Mouse (Mus musculus): ENCODE data around the gene Rgs7.

Rgs7 gene

GRCm38 (mm10) chr1:175491861-175492682 lies at the start of gene Rgs7:
Rgs7 (minus strand) TSS chr1:175492500.
- DNase-seq (ENCODE audit: low spot score in 2 of 2): peak; percentile 28 to 60

DNA sequence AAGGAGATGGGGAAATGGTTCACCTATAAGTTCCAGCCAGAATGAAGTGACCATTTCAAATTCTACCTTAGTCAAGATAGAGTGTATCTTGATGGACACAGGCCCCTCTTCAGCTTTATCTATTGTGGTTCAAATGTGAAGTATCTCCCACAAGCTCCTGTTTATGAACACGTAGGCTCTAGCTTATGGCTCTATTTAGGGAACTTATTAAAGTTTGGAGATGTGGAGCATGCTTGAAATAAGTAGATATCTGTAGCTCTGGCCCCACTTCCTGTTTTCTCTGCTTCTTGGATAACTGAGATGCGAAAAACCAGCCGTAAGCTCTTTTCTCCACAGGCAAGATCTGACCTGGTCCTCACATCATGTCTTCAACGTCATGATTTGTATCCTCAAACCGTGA lies 48.4 kb upstream of the Rgs7 start:
- DNase-seq (ENCODE audit: low spot score in 2 of 2): no peak

DNA sequence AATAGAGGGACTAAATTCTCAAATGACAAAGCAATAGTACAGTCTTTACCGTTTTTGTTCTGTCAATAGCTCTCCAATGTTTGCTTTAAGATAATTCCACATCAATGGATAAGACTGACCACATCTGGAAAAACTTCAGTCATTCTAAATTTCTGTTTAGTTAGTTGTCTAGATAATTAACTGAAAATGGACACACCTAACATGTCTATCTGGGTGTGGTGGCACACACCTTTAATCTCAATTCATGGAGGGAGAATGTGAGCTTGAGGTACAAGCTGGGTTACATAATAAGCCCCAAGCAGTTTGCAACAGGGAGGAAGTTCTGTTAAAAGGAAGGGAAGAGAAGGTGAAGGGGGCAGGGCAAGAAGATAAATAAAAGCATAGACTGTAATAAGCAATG lies 45.0 kb upstream of the Rgs7 start:
- DNase-seq (ENCODE audit: low spot score in 2 of 2): no peak

- no peak for DNase-seq (ENCODE audit: low spot score in 2 of 2)
These were observed 37.6 kb upstream of the Rgs7 start for GRCm38 (mm10) chr1:175529858-175530257.

DNA sequence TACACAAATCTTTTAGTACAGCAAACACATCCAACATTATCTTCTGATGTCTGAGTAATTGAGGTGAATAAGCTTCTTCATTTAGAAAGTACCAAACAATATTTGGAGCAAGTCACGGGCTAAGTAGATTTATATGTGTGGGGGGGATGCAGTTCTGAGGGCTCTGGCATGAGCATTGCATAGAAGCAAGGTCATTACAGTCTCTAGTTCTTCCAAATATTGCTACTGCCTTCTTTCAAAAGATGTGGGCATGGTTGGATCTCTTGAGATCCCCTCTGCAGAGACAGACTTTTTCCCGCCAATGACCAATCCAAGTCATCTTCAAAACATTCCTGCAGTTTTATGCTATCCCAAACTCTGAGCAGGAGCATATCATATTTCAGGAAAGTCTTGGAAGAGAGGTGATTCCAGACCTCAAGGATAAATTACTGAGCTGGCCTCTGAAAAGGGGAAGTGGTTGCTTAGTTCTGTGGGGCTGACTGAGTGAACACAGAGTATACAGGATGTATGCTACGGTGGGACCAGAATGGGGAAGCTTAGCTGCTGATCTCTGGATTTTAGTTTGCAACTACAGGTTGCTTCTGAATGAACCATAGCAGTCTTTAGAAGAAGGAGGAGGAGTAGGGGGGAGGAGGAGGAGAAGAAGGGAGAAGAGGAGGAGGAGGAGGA lies 32.5 kb upstream of the Rgs7 start:
- DNase-seq (ENCODE audit: low spot score in 2 of 2): no peak

DNA sequence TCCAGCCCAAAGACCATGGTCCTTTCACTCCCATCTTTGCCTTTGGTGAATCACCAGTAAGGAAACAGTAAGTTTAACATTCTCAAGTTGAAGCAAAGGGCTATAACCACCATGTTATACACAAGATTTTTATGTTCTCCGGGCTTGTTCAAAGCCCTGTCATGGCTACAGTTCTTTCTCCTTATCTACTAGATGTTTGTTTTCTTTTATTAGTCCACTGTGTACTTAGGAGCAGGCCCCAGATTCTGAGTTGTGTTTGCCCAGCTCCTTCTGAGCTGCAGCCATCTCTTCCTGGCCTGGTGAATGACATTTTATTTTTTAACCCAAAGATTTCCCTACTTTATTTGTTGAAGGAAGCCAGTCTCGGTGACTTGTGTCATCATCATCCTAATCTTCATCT lies 31.3 kb upstream of the Rgs7 start:
- no peak for DNase-seq (ENCODE audit: low spot score in 2 of 2)

GRCm38 (mm10) chr1:175514543-175514942 lies 22.2 kb upstream of the Rgs7 start:
- DNase-seq (ENCODE audit: low spot score in 2 of 2): no peak

GRCm38 (mm10) chr1:175512173-175512572 lies 19.9 kb upstream of the Rgs7 start:
- no peak for DNase-seq (ENCODE audit: low spot score in 2 of 2)

- DNase-seq (ENCODE audit: low spot score in 2 of 2): no peak
These were observed 17.7 kb upstream of the Rgs7 start for GRCm38 (mm10) chr1:175509989-175510388.

GRCm38 (mm10) chr1:175492683-175493043 lies 363 bp upstream of the Rgs7 start:
- no peak for DNase-seq (ENCODE audit: low spot score in 2 of 2)

- no peak for DNase-seq (ENCODE audit: low spot score in 2 of 2)
These were observed 814 bp downstream of the Rgs7 start for GRCm38 (mm10) chr1:175491511-175491860.

- no peak for DNase-seq (ENCODE audit: low spot score in 2 of 2)
These were observed 7.2 kb downstream of the Rgs7 start for GRCm38 (mm10) chr1:175485109-175485508.

DNA sequence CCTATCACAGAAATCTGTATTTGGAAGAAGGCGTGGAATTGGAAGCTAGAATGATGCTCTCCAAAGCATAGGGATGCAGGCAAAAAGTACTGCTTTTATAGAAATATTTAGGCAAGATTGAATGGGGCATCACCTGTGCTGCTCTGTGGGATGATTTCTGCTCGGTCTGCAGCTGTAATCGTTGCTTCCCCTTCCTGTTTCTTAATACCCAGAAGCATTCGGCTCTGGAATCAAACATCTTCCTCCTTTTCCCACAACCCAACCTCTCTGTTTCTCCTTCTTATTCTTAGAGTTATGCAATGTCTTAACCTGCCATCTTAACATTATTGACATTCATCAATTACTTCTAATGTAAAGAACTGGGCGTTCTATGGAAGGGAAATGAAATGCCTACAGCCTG lies 19.2 kb downstream of the Rgs7 start:
- no peak for DNase-seq (ENCODE audit: low spot score in 2 of 2)

DNA sequence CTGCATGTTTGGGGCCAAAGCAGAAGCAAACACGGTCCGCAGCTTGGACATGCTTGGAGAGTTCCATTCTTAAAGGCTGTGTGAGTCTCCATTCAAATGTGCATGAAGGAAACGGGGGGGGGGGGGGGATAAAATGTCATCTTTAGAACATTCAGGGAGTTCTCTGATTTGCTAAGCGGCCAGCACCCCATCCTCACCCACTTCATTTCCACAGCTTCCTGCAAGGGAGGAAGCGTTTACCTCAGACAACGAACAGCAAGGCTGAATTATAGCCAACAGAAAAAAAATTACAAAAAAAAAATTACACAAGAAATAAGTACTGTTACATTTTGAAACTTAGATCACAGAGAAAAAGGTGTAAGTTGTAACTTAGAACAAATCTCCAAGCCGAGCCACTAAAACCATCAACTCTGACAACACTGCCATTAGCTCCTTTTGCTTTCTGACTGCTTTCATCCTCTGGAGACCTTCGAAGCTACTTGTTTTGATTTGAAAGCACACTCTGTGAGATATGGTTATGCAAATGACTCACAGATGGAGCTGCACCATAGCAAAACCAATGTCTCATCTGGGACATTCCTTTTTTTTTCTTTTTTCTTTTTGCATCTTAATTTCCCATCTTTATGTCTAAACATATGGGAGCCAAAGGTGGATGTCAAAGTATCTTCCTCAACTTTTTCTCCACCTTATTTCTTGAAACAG lies 23.1 kb downstream of the Rgs7 start:
- no peak for DNase-seq (ENCODE audit: low spot score in 2 of 2)

- no peak for DNase-seq (ENCODE audit: low spot score in 2 of 2)
These were observed 27.7 kb downstream of the Rgs7 start for GRCm38 (mm10) chr1:175464566-175464965.

GRCm38 (mm10) chr1:175462351-175462750 lies 29.9 kb downstream of the Rgs7 start:
- no peak for DNase-seq (ENCODE audit: low spot score in 2 of 2)

DNA sequence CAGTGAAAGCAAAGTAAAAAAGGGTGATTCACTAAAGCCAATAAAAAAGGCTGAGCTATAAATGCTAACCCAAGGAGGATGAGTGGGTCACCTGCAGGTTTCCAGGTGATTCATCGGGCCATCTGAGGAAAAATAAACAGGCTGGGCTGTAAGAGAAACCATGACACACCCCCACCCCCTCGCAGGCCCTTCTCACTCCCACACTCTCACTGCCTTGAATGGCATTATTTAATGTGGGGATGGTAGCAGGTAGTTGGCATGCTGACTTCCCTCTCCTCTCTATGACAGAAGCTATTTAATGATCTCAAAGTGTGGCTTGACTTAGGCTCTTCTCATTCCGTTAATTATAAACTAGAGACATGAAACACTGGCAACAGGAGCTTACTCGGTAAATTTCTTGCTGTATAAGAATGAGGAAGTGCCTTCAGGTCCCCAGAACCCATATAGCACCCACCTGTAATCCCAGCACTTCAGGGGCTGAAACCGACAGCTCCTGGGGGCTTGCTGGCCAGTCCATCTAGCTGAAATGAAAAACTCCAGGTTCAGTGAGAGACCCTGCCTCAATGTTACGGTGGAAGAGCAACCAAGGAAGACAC lies 38.2 kb downstream of the Rgs7 start:
- no peak for DNase-seq (ENCODE audit: low spot score in 2 of 2)

DNA sequence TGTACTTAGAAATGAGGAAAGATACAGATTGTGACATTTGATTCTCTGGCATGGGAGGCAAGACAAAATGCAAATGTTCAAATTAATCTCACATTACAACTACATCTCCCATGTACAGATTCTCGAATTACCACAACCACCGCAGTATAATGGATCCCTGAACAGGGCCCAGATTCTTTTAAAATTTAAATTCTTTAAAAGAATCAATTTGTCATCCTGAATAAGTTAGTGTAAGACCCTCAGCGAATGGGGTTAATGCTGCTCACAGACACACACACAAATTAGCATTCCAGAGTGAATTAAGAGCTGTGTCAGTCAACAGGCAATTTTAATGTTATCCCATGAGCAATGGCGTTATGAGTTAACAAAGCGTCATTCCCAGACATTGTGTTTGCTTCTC lies 44.3 kb downstream of the Rgs7 start:
- DNase-seq (ENCODE audit: low spot score in 2 of 2): no peak

GRCm38 (mm10) chr1:175442939-175443338 lies 49.4 kb downstream of the Rgs7 start:
- no peak for DNase-seq (ENCODE audit: low spot score in 2 of 2)

DNA sequence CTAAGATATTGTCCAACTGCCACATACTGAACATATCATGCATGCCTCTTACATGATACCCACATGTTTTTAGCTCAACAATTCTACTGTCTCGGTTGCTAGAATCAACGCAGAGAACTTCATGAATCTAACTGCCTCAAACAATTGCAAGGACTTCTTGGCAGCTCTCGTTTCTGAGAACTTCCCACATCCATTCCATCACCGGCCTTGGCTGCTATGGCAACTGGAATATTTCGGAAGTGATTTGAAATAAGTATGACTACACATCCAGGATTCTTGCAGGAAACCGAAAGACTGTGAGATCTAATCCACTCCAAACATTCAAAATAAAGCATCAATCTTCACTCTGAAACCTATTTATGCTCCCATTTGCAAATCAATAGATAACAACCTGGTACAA lies 50.3 kb downstream of the Rgs7 start:
- no peak for DNase-seq (ENCODE audit: low spot score in 2 of 2)

DNA sequence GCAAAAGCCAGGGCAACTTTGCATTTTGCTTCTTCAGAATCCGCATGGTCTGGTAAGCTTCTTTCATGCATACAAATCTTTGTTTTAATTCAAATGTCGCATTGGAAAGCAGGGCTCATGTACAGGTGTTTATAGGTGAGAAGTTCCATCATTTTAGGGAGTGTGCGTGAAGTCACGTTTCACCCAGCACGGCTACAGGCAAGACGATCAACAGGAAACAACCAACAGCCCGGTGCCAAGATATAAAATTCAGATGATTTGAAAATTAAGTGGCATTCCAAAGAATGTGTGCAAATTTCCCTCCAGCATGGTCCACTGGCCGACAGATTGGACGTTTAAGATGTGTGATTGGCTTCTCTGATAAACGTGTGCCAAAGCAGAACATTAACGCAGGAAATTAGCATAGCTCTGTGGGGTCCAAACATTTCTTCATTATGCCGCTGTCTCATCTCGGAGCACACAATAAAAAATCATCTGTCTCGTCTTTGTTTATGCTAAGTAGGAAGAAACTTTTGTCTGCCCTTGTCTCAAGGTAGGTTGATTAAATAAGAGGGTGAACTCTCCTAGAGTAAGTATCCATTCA lies 58.6 kb downstream of the Rgs7 start:
- no peak for DNase-seq (ENCODE audit: low spot score in 2 of 2)

- DNase-seq (ENCODE audit: low spot score in 2 of 2): no peak
These were observed 59.2 kb downstream of the Rgs7 start for GRCm38 (mm10) chr1:175433128-175433527.
